Mouse (Mus musculus): ENCODE measurements around the gene Nfic. TPM values are rescaled to one million over a fixed set of nuclear protein-coding genes. Genes with fewer than 3 reads are reported as not detected.
A peak's percentile ranks its signal among the peaks of the same experiment; 100 is the strongest.

The Nfic gene
- polyA plus RNA-seq, 1 experiment, result 31.8 TPM

DNA sequence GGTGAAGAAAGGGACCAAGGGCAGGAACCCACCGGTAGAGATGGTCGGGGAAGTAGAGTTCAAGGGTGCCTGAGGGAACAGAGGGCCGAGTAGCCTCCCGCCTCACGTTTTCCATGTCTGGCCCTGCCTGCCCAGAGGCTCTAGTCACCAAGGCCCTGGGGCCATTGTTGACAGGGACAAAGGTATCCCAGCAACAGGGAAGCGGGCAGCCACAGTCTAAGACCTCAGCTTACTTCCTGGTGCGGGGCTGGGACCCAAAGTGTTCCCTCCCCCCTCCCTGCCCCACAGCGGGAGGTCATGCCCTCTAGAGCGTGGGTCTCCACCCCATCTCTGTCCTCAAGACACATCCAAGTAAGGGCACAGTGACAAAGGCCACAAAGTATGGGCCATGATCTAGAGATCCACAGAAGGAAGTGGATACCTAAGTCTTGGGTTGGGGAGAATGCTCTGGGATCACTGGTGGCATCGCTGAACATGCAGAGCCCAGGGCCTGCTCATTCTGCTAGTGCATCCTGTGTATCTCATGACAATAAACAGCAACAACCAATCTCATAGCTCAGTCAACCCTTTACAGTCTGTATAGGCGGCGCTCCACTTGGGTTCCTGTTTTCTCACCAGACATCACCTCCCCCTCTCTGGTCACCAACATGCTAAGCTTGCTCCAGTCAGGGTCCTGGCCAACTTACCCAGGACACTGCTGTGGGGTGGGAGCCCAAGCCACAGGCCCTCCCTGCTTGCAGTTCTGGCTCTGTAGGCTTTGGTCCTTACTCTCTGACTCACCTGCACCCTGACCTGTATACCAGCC, 89.6 kb downstream of the Nfic start, which contains the start of gene 4930404N11Rik:
4930404N11Rik (minus strand) TSS at position 145 of the 805 bp plus-strand sequence.
- TF ChIP-seq POLR2A (IDR thresholded peaks at IDR 0.05; ENCODE audit: borderline replicate concordance, low read depth, low read length) (no peak), CTCF (IDR thresholded peaks at IDR 0.05; ENCODE audit: low read depth, low read length) (no peak)
- Histone ChIP-seq H3K4me1 (ENCODE audit: control insufficient read depth, insufficient read depth, low read length) (peaks cover 28% of the 10 kb centered on the region), H3K27ac (ENCODE audit: insufficient read depth, low read depth, low read length) (peak within 1 kb of the TSS; percentile 37), H3K4me3 (ENCODE audit: insufficient read depth, low read length) (no peak within 1 kb of the TSS)

DNA sequence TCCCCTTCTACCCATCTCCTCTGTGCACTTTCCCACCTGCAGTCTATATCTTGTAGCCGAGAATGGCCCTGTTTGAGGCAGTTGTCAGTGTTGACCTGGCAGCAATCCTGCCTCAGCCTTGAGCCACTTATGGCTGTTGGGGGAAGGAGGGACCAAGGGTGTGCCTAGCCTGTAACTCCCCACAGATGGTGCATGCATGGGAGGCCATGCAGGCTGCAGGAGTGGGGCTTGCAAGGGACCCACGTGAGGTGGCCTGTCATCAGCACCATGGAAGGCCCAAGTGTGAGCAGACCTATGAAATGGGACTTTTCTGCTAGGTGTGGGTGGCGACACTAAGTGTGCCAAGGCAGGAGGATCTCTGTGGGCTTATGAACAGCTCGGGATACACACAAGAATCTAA, 90.4 kb downstream of the Nfic start:
- H3K4me1 ChIP-seq (ENCODE audit: control insufficient read depth, insufficient read depth, low read length), result peaks cover 30% of the 10 kb centered on the region
- peak overlapping the region; percentile 37 for H3K27ac ChIP-seq (ENCODE audit: insufficient read depth, low read depth, low read length)
- TF ChIP-seq CTCF (IDR thresholded peaks at IDR 0.05; ENCODE audit: low read depth, low read length) (no peak), POLR2A (IDR thresholded peaks at IDR 0.05; ENCODE audit: borderline replicate concordance, low read depth, low read length) (no peak)

DNA sequence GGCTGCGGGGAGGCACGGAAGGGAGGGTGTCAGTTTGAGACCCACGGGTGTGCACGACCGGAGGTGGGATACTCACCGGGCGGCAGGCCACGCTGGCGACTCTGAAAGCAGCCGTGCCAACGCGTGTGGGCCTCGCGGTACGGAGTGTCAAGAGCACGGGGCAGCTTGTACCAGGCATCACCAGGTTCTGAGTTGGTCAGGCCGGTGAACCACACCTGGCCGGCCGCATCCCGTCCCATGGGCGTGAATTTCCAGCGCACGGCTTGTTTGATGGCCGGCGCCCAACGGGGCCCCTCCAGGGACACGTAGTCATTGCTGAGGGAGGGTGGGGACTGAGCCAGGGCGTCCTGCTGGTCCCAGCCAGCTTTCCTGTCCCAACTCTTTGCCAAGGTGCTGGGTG, 90.8 kb downstream of the Nfic start:
- no peak overlapping the region for H3K4me3 ChIP-seq (ENCODE audit: insufficient read depth, low read length)
- TF ChIP-seq CTCF (IDR thresholded peaks at IDR 0.05; ENCODE audit: low read depth, low read length) (no peak), POLR2A (IDR thresholded peaks at IDR 0.05; ENCODE audit: borderline replicate concordance, low read depth, low read length) (no peak)
- peaks cover 30% of the 10 kb centered on the region for H3K4me1 ChIP-seq (ENCODE audit: control insufficient read depth, insufficient read depth, low read length)
- H3K27ac ChIP-seq (ENCODE audit: insufficient read depth, low read depth, low read length), result no peak overlapping the region

More for the DNA sequence above, 90.4 kb downstream of the Nfic start:
- no peak overlapping the region for H3K4me3 ChIP-seq (ENCODE audit: insufficient read depth, low read length)

DNA sequence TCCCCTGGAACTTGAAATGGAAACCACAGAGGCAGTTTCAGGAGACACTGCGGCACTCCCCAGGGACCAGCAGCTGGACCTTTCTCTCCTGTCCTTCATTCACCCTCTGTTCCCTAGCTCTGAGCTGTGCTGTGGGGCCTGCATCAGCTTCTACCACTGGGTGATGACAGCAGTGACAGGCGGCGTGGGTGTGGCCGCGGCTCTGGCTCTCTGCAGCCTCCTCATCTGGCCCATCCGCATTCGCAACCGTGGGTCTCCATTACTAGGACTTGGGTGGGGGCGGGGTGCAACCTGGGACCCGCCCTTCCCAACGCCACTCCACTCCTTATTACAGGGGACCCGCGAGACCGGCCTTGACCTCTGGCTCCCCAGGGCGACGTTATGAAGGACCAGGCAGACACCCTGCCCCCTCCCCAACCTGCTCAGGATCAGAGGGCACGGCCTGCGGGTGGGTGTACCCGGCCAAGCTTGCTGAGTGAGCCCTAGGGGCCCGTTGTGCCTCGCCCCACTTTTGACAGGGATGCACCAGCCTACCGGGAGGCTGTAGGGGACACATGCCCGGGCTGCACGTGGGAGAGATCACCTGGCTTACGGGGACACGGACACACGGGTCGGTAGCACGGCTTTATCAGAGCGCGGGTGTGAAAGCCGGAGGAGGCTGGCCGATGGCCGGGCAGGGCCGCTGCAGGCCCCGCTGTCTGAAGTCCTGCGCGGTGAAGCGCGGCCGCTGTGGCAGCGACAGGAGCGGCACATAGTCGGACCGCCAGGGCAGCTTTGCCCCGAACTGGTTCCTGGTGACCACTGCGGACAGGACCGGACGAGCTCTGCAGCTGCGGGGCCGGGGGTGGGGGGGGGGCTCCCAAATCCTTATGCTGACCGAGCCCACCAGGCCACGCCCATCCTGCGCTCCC, 91.7 kb downstream of the Nfic start:
- no peak overlapping the region for H3K4me3 ChIP-seq (ENCODE audit: insufficient read depth, low read length)
- no peak for TF ChIP-seq POLR2A (IDR thresholded peaks at IDR 0.05; ENCODE audit: borderline replicate concordance, low read depth, low read length)
- TF ChIP-seq CTCF (IDR thresholded peaks at IDR 0.05; ENCODE audit: low read depth, low read length), result no peak
- H3K27ac ChIP-seq (ENCODE audit: insufficient read depth, low read depth, low read length), result no peak overlapping the region
- peaks cover 30% of the 10 kb centered on the region for H3K4me1 ChIP-seq (ENCODE audit: control insufficient read depth, insufficient read depth, low read length)

DNA sequence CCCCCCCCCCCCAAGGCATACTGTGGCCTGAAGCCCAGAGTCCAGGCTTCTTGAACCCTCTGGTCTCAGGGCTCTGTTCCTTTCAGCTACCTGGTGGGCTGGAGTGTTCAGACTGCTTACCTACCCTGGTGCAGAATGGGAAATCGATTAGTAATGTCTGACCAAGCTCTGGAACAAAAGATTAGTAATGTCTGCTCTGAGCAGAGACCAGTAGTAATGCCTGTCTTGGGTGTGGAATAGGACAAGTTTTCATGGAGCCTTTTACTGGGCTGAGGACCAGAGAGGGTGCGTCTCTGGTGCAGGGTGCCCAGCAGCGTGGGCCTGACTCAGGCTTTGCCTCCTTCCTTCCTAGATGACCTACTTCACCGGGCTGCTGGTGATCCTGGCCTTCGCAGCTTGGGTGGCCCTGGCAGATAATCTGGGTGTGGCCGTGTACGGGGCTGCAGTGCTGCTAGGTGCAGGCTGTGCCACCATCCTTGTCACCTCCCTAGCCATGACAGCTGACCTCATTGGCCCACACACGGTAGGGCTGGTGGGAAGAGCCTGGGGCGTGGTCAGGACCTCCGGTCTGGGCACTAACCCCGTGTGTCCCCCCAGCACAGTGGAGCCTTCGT, 93.0 kb downstream of the Nfic start:
- Histone ChIP-seq H3K27ac (ENCODE audit: insufficient read depth, low read depth, low read length) (peak overlapping the region; percentile 5; the same call in 1 of the 2 replicates), H3K4me1 (ENCODE audit: control insufficient read depth, insufficient read depth, low read length) (peaks cover 30% of the 10 kb centered on the region), H3K4me3 (ENCODE audit: insufficient read depth, low read length) (no peak overlapping the region)
- TF ChIP-seq POLR2A (IDR thresholded peaks at IDR 0.05; ENCODE audit: borderline replicate concordance, low read depth, low read length), result no peak
- TF ChIP-seq CTCF (IDR thresholded peaks at IDR 0.05; ENCODE audit: low read depth, low read length), result no peak

DNA sequence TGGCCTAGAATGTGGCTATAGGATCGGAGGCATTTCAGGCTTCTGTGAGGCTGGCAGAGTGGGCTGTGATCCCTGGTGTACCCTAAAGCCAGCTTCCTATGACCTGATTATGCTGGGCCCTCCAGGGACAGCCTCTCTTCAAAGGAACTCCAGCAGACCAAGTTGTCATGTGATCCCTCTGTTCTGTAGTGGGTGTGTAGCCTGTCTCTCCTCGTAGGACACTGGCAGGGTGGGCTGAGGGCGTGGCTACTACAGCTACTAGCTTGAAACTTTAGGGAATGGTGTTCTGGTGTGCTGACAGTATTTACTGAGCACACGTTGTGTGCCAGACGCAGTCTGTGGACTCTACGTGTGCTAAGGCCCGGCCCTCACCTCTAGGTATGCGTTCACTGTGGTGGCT, 94.7 kb downstream of the Nfic start:
- Histone ChIP-seq H3K4me1 (ENCODE audit: control insufficient read depth, insufficient read depth, low read length) (peaks cover 35% of the 10 kb centered on the region), H3K27ac (ENCODE audit: insufficient read depth, low read depth, low read length) (peak overlapping the region; percentile 99), H3K4me3 (ENCODE audit: insufficient read depth, low read length) (peak overlapping the region; percentile 76)
- TF ChIP-seq CTCF (IDR thresholded peaks at IDR 0.05; ENCODE audit: low read depth, low read length) (no peak), POLR2A (IDR thresholded peaks at IDR 0.05; ENCODE audit: borderline replicate concordance, low read depth, low read length) (no peak)

DNA sequence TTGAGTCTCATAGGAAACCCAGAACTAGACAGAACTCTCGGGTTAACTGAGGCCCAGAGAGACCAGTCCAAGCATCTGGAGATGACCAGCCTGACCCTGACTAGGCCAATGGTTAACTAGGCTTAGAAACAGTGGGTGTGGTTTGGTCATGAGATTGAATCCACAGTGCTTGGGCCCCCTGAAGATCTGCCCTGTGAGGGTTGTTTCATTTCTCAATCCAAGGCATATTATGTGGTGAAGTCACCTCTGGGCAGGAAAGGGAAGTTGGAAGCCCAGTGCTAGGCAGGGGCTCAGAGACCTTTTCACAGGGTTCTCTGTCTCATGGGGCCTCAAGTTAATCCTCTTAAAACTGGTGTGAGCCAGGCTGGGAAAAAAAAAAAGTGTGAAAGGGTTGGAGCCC, 96.6 kb downstream of the Nfic start:
- H3K4me3 ChIP-seq (ENCODE audit: insufficient read depth, low read length), result peak overlapping the region; percentile 76
- peaks cover 37% of the 10 kb centered on the region for H3K4me1 ChIP-seq (ENCODE audit: control insufficient read depth, insufficient read depth, low read length)
- H3K27ac ChIP-seq (ENCODE audit: insufficient read depth, low read depth, low read length), result peak overlapping the region; percentile 99
- TF ChIP-seq CTCF (IDR thresholded peaks at IDR 0.05; ENCODE audit: low read depth, low read length) (no peak), POLR2A (IDR thresholded peaks at IDR 0.05; ENCODE audit: borderline replicate concordance, low read depth, low read length) (no peak)

DNA sequence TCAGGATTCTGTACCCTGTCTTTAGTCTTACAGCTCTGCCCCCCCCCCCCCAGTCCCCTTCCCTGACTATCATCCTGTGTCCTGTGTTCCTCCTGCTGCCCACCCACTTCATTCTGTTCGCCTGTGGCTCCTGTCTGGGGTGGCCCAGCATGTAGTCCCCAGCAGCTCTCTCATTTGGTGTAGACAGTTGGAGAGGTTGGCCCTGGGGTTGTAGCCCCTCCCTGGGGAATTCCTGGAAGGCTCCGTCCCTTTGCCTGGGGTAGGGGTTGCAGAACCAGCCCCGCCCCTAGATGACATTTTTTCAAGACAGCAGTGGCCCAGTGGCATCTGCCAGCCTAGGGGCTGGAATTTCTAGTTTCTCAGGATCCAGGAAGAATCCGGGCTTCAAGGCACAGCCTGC, 97.2 kb downstream of the Nfic start:
- Histone ChIP-seq H3K4me3 (ENCODE audit: insufficient read depth, low read length) (peak overlapping the region; percentile 76), H3K4me1 (ENCODE audit: control insufficient read depth, insufficient read depth, low read length) (peaks cover 40% of the 10 kb centered on the region), H3K27ac (ENCODE audit: insufficient read depth, low read depth, low read length) (peak overlapping the region; percentile 99)
- TF ChIP-seq POLR2A (IDR thresholded peaks at IDR 0.05; ENCODE audit: borderline replicate concordance, low read depth, low read length), result no peak
- TF ChIP-seq CTCF (IDR thresholded peaks at IDR 0.05; ENCODE audit: low read depth, low read length), result no peak

DNA sequence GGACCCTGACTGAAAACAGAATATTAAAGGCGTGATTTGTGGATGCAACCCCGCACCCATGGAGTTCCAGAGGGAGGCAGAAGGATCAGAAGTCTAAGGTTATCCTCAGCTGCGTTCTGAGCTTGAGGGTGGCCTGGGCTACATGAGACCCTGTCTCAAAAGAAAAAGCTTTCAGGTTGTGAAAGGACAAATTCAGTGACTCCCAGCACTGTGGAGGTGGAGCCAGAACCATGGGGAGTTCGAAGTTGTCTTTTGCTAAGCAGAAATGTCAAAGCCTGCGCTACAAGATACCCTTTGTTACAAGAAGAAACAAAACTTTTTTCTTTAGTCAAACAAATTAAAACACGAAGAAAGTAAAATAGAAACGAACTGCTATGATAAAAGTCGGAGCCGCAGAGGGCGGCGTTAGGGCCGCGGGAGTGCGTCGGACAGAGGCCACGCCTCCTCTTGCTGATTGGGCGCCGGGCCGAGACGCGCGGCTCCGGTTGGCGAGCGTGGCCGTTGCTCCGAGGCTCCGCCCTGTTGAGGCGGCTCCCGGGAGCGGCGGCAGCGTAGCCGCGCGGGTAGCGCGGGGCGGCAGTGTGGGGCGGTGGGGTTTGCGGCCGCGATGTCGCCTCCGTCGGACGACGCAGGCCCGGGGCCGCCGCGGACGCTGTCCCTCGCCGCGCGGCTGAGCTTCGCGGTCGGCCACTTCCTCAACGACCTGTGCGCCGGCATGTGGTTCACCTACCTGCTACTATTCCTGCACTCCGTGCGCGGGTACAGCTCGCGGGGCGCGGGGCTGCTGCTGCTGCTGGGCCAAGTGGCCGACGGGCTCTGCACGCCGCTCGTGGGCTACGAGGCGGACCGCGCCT, 98.2 kb downstream of the Nfic start, which contains the start of gene Mfsd12:
Mfsd12 (plus strand) TSS at position 501 of the 854 bp plus-strand sequence.
- H3K4me1 ChIP-seq (ENCODE audit: control insufficient read depth, insufficient read depth, low read length), result peaks cover 39% of the 10 kb centered on the region
- H3K27ac ChIP-seq (ENCODE audit: insufficient read depth, low read depth, low read length), result peak within 1 kb of the TSS; percentile 99
- TF ChIP-seq CTCF (IDR thresholded peaks at IDR 0.05; ENCODE audit: low read depth, low read length) (no peak), POLR2A (IDR thresholded peaks at IDR 0.05; ENCODE audit: borderline replicate concordance, low read depth, low read length) (no peak)
- H3K4me3 ChIP-seq (ENCODE audit: insufficient read depth, low read length), result peak within 1 kb of the TSS; percentile 76
